Mouse (Mus musculus) lung, embryonic 14.5 days (tissue): ENCODE measurements at regions not wholly inside any gene's neighbourhood (a gene's known extent, or its start where the extent isn't known, plus 50 kb on each side); places are given as distances from the start of the nearest gene placed in this dataset.

Source experiments
- ATAC-seq: fragments of 200-750 bp; cut with Nextera tagmentation; 2 replicates; pipeline ENCODE4 v1.8.0; 2017; ENCODE audit warnings: mild to moderate bottlenecking, moderate TSS enrichment, moderate library complexity; ENCODE audit not compliant: insufficient read depth
- DNase-seq: peaks from one replicate; pipeline ENCODE4 v3.0.0-alpha.2; 2015
- H3K27ac ChIP-seq: fragments of 300-500 bp; sonication (generic); 2 replicates; pipeline ENCODE4 v1.5.1; 2014; ENCODE audit warnings: low read depth, mild to moderate bottlenecking, moderate library complexity
- H3K27me3 ChIP-seq: fragments of 300-500 bp; sonication (generic); 2 replicates; pipeline ENCODE4 v1.6.1; 2014; ENCODE audit warnings: low read length, control low read depth; ENCODE audit not compliant: insufficient read depth
- H3K36me3 ChIP-seq: fragments of 300-500 bp; sonication (generic); 2 replicates; pipeline ENCODE4 v1.6.1; 2014; ENCODE audit warnings: control low read depth; ENCODE audit not compliant: insufficient read depth
- H3K4me1 ChIP-seq: fragments of 300-500 bp; sonication (generic); 2 replicates; pipeline ENCODE4 v1.6.1; 2014; ENCODE audit warnings: antibody characterized with exemption, control low read depth; ENCODE audit not compliant: insufficient read depth
- H3K4me2 ChIP-seq: fragments of 300-500 bp; sonication (generic); 2 replicates; pipeline ENCODE4 v1.6.1; 2014; ENCODE audit warnings: mild to moderate bottlenecking
- H3K4me3 ChIP-seq: fragments of 300-500 bp; sonication (generic); 2 replicates; pipeline ENCODE4 v1.5.1; 2014; ENCODE audit warnings: low read depth, low read length
- H3K9ac ChIP-seq: fragments of 300-500 bp; sonication (generic); 2 replicates; pipeline ENCODE4 v1.6.1; 2014
- H3K9me3 ChIP-seq: fragments of 300-500 bp; sonication (generic); 2 replicates; pipeline ENCODE4 v1.6.1; 2016; ENCODE audit warnings: low read depth, low read length, control low read depth
- CTCF ChIP-seq: IDR thresholded peaks from 2 replicates; pipeline ENCODE4 v1.5.1; 2016; ENCODE audit warnings: antibody characterized with exemption, low read depth
- WGBS: fragments of 180-500 bp; shearing (Covaris S2); extraction: QIAGEN DNeasy Blood & Tissue Kit; methylation state at CpG from one replicate; pipeline ENCODE4 v1.1.7; 2014; 5-methylcytosine and 5-hydroxymethylcytosine counted together

DNA sequence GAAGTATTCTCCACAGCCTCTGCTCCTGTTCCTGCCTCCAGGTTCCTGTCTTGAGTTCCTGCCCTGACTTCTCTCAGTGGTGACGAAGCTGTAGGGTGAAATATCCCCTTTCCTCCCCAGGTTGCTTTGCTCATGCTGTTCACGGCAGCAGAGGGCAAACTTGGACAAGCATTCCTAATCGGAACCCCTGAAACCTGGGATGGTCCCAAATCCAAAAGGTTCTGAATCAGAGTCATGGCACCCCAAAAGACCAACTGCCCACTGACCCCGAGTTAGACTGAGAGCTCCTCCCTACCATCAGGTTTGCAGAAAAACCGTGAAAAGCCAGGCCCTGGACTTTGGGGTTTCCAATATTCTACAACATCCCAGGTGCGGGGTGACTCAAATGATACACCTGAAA lies 128.7 kb upstream of the Spata13 start:
- Histone ChIP-seq H3K4me2 (no peak overlapping the region), H3K4me1 (no peaks in the 10 kb centered on the region), H3K9ac (no peak overlapping the region), H3K27ac (no peak overlapping the region), H3K27me3 (no peaks in the 10 kb centered on the region), H3K36me3 (no peaks in the 10 kb centered on the region), H3K9me3 (no peaks in the 10 kb centered on the region), H3K4me3 (no peak overlapping the region)
- WGBS = 83% methylated on average over 6 of the region's 6 CpGs
- DNase-seq = no peak
- no peak for TF ChIP-seq CTCF
- ATAC-seq = no peak

DNA sequence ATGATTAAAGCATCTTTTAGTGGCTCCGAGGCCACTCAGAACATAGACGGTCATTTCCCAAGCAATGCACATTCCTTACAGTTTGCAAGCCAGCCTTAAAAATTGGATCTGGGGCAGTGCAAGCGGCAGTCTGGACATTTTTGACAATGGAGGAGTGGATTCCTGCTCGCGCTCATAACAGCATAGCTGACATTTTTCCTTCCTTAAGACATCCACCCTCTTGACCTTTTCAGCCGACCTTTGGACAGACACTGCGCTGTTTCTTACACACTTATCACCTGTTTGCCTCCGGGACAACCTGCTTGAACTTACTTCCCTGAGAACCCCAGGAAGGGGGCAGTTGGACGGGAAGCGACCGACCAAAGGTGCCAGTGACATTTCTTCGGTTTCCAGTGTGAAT lies 127.5 kb upstream of the Spata13 start:
- ATAC-seq (no peak), DNase-seq (peak; percentile 48)
- WGBS = 32% methylated on average over 12 of the region's 12 CpGs
- no peak for TF ChIP-seq CTCF
- H3K9me3 ChIP-seq = no peaks in the 10 kb centered on the region
- H3K9ac ChIP-seq = no peak overlapping the region
- H3K4me2 ChIP-seq = peak overlapping the region; percentile 29; the same call in 1 of the 2 replicates
- no peak overlapping the region for H3K4me3 ChIP-seq
- no peaks in the 10 kb centered on the region for H3K27me3 ChIP-seq
- no peaks in the 10 kb centered on the region for H3K4me1 ChIP-seq
- no peaks in the 10 kb centered on the region for H3K36me3 ChIP-seq
- H3K27ac ChIP-seq = no peak overlapping the region

DNA sequence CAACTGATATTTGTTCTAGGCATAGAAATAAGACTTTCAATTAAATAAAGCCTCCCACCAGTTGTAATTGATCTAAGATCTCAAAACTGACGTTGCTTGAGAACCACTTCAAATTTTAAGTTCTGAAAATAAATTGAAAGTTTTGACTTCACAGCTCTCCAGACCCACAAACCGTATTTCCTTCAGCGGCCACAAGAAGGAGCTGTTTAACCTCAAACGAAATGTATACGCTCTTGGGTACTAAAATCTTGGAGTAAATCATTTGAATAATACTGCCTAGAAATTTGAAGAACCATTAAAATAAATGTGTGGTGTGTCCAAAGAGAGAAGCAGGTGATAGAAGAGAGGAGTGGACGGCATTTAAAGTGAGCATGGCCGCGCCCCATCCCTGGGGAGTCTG lies 120.2 kb upstream of the Spata13 start:
- Histone ChIP-seq H3K4me1 (no peaks in the 10 kb centered on the region), H3K36me3 (no peaks in the 10 kb centered on the region), H3K9ac (no peak overlapping the region), H3K4me3 (no peak overlapping the region), H3K27me3 (no peaks in the 10 kb centered on the region), H3K9me3 (no peaks in the 10 kb centered on the region), H3K4me2 (no peak overlapping the region), H3K27ac (no peak overlapping the region)
- peak; percentile 75 for TF ChIP-seq CTCF
- WGBS = 29% methylated on average over 8 of the region's 8 CpGs
- peak; percentile 84 for DNase-seq
- ATAC-seq = no peak

GRCm38 (mm10) chr14:60515094-60515786 lies 118.6 kb upstream of the Spata13 start:
- Histone ChIP-seq H3K4me3 (no peak overlapping the region), H3K36me3 (no peaks in the 10 kb centered on the region), H3K9ac (no peak overlapping the region), H3K27ac (no peak overlapping the region), H3K9me3 (no peaks in the 10 kb centered on the region), H3K4me1 (no peaks in the 10 kb centered on the region), H3K27me3 (no peaks in the 10 kb centered on the region), H3K4me2 (no peak overlapping the region)
- 67% methylated on average over 12 of the region's 12 CpGs for WGBS
- DNase-seq (peak; percentile 32), ATAC-seq (no peak)
- no peak for TF ChIP-seq CTCF

DNA sequence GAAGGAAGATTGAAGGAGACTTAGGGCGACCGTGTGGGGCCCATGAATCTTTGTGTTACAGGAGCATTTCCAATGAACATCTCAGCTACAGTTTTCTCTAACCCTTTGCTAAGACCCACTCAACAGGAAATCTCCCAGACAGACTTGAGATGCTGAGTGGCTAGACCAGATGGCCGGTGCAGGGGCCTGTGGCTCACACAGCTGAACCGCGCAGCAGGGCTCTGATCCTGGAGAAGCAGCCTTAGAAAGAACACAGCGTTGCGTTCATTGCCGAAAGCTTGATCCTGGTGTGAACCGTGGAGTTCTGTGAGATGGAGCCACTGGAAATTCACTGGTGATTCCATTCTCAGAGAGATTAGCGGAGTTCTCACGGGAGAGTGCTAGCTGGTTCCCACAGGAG lies 115.9 kb upstream of the Spata13 start:
- no peak for TF ChIP-seq CTCF
- ATAC-seq (no peak), DNase-seq (no peak)
- no peak overlapping the region for H3K4me3 ChIP-seq
- H3K4me1 ChIP-seq = no peaks in the 10 kb centered on the region
- H3K9me3 ChIP-seq = no peaks in the 10 kb centered on the region
- no peak overlapping the region for H3K4me2 ChIP-seq
- WGBS = 91% methylated on average over 11 of the region's 11 CpGs
- H3K27ac ChIP-seq = no peak overlapping the region
- no peaks in the 10 kb centered on the region for H3K36me3 ChIP-seq
- no peak overlapping the region for H3K9ac ChIP-seq
- H3K27me3 ChIP-seq = no peaks in the 10 kb centered on the region

- no peaks in the 10 kb centered on the region for H3K9me3 ChIP-seq
- ATAC-seq (no peak), DNase-seq (no peak)
- H3K27me3 ChIP-seq = no peaks in the 10 kb centered on the region
- no peaks in the 10 kb centered on the region for H3K4me1 ChIP-seq
- no peak for TF ChIP-seq CTCF
- H3K4me2 ChIP-seq = no peak overlapping the region
- no peak overlapping the region for H3K27ac ChIP-seq
- no peak overlapping the region for H3K4me3 ChIP-seq
- H3K36me3 ChIP-seq = no peaks in the 10 kb centered on the region
- no peak overlapping the region for H3K9ac ChIP-seq
- WGBS = 55% methylated on average over 1 of the region's 1 CpGs
Observed at GRCm38 (mm10) chr14:60523010-60523409, 110.8 kb upstream of the Spata13 start.

DNA sequence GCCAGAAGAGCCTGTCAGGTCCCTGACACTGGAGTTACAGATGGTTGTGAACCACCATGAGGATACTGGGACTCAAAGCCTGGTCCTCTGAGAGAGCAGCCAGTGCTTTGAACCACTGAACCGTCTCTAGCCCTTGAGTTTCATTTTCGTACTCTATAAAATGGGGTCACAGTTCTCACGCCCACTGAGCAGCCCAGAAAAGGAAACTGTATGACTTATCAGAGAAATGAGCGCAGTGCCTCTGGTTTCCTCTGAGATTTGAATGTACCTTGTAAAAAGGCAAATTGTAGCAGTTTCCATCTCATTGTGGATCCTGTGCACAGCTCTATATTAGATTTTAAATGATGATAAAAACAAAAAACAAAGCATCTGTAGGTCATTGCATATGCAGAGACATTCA lies 108.9 kb upstream of the Spata13 start:
- DNase-seq (no peak), ATAC-seq (no peak)
- H3K4me3 ChIP-seq = no peak overlapping the region
- no peak overlapping the region for H3K9ac ChIP-seq
- no peaks in the 10 kb centered on the region for H3K4me1 ChIP-seq
- WGBS = 78% methylated on average over 4 of the region's 4 CpGs
- H3K27ac ChIP-seq = no peak overlapping the region
- TF ChIP-seq CTCF = no peak
- no peaks in the 10 kb centered on the region for H3K9me3 ChIP-seq
- no peak overlapping the region for H3K4me2 ChIP-seq
- H3K36me3 ChIP-seq = no peaks in the 10 kb centered on the region
- H3K27me3 ChIP-seq = no peaks in the 10 kb centered on the region
